Mouse (Mus musculus) bone marrow, adult 2 months (tissue): ENCODE measurements around the gene Rexo2.

Experiments used
- CTCF ChIP-seq: fragments of 200-500 bp; IDR thresholded peaks from 2 replicates; pipeline ENCODE4 v1.5.1; 2011; ENCODE audit warnings: low read length, control low read depth; ENCODE audit not compliant: control insufficient read depth, insufficient read depth
- POLR2A ChIP-seq: fragments of 200-500 bp; IDR thresholded peaks from 2 replicates; pipeline ENCODE4 v1.6.1; 2011; ENCODE audit warnings: low read depth, mild to moderate bottlenecking, control low read depth, low read length, borderline replicate concordance; ENCODE audit not compliant: control insufficient read depth

DNA sequence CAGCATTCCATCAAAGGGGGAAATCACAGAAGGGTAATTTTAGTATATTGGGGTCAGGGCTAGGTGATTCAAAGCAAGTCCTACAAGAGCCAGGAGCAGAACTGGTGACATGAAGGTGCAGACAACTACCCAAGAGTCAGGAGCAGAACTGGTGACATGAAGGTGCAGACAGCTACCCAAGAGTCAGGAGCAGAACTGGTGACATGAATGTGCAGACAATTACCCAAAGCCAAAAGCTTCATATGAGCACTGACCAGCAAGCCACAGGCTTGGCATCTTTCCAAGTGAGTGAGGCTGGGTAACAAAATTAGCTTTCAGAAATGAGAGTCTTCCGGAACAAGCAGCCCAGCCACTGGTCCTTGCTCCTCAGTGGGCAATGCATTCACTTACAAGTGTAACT lies 34.9 kb upstream of the Rexo2 start:
- no peak for TF ChIP-seq CTCF
- no peak for TF ChIP-seq POLR2A
